Mouse (Mus musculus) CD4-positive naive resting alpha-beta T cell, adult 76 days (primary cell): ENCODE results near the gene Olfr19. TPM values are rescaled to one million over a fixed set of nuclear protein-coding genes. Genes with fewer than 3 reads are reported as not detected.

Source experiments
- total RNA-seq: library from RNA; stranded (reverse); gene quantifications from one replicate; pipeline ENCODE4 v1.2.4, GENCODE M21; 2023

Olfr19 gene
- total RNA-seq: not detected

GRCm38 (mm10) chr16:16676305-16676704, at the start of gene Olfr19:
Gene Olfr19 (minus strand): TSS chr16:16676405.

Other genes with a start within 250 kb of the Olfr19 start
- gene Fgd4, start 75.9 kb downstream of the Olfr19 start, total RNA-seq: 0.91 TPM
- gene Spag6l, start 153.1 kb upstream of the Olfr19 start, total RNA-seq: 5.3 TPM
- not detected for gene Igll1, start 187.6 kb upstream of the Olfr19 start, total RNA-seq
- gene Top3b, start 194.3 kb upstream of the Olfr19 start, total RNA-seq: 94.1 TPM
- gene Vpreb1, start 194.4 kb upstream of the Olfr19 start, total RNA-seq: not detected
- 16.3 TPM for gene Ppm1f, start 220.1 kb upstream of the Olfr19 start, total RNA-seq